Mouse (Mus musculus): Measurements from ENCODE around the gene Cpne8.

The Cpne8 gene

GRCm38 (mm10) chr15:90678985-90679759 lies at the start of gene Cpne8:
Gene Cpne8, minus strand, starts transcription at chr15:90679432.
- DNase-seq (ENCODE audit: low spot score): no peak

GRCm38 (mm10) chr15:90717717-90718116 lies 38.5 kb upstream of the Cpne8 start:
- DNase-seq (ENCODE audit: low spot score): no peak

GRCm38 (mm10) chr15:90709296-90709695 lies 30.1 kb upstream of the Cpne8 start:
- DNase-seq (ENCODE audit: low spot score): no peak

- DNase-seq (ENCODE audit: low spot score): no peak
These were observed 25.1 kb upstream of the Cpne8 start for GRCm38 (mm10) chr15:90704314-90704713.

GRCm38 (mm10) chr15:90703502-90704232 lies 24.4 kb upstream of the Cpne8 start:
- DNase-seq (ENCODE audit: low spot score): no peak

DNA sequence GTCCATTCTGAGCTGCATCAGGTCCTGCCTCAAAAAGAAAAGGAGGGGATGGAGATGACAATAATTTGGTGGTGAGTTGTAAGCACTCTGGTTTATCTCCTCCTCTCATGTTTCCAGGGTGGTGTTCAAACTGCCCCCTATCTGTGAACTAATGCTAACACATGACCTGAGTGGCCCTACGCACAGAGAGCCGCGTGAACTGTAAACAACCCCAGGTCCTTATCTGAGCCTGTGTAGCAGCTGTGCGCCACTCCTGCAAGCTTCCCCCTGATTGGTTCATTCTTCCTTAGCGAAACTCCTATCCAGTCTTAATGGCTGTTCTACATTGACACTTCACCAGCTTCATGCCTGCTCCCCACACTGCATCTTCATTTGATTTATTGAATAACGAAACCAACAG lies 7.5 kb upstream of the Cpne8 start:
- no peak for DNase-seq (ENCODE audit: low spot score)

DNA sequence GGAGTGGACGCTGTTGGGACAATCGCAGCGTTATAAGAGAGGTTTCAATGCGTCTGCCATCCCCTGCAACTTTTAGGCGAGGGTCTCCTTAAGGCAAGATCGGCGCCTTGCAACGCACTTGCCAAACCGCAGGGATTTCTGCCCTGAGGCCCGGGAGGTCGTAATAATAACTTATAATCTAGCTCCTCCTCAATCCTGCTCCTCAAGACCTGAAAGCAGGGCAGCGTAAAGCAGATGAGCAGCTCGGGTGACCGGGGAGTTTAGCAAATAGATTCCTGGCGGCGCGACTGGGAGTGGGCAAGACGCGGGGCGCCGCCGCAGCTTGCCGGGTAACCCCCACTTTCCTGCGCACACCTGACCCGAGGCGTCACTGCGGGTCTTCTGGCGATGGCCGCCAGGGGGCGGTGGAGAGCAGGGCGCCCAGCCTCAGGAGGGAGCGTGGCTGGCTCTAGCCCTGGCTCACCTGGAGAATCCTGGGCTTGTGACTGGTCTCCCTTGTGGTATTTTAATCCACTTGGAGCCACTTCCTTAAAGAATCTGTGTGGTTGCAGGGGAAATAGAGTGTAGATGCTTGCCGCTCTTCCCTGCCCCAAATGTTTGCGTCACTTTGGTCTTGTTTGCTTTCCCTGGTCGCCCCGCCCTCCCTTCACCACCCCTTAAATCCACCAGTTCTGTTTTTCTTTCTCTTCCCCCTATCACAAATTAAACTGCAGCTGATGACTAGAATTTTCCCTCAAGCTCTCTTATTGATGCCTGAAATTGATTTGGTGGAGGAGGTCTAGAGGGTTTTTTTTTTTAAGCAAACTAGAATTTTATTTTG lies 738 bp upstream of the Cpne8 start:
- peak; percentile 18 for DNase-seq (ENCODE audit: low spot score)

DNA sequence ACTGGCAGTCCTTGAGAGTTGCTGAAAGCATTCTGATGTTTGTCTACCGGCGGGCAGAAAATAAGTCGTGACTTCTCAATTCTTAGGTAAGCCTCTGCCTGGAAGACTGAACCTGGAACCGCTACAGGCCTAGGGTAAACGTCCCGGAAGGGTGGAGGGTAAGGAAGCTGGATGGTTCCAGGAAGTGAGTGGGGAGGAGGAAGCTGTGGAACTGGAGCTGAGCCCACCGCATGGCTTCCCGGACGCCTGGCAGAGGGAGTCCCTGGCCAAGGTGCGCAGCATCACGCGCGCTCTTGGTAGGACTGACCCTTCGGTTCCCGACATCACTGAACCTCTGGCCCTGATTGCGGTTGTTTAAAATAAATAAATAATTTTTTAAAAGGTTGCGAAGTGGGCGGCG lies 744 bp downstream of the Cpne8 start:
- no peak for DNase-seq (ENCODE audit: low spot score)

DNA sequence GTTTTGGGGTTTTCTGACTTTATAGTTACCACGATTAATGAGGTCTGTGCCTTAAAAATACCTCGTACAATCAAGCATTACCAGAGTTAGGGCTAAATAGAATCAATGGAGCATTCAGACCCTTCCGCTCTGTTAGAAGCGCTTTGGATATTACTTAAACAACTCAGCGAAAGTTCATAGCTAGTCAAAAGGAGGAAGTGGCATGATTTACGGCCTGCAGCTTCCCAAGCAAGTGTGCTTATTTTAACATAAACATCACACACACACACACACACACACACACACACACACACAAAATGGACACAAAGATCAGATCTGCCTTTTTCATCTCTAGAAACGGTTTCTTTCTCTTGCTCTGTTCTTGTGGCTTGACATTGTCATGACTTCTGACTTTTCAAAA lies 9.7 kb downstream of the Cpne8 start:
- DNase-seq (ENCODE audit: low spot score): no peak

DNA sequence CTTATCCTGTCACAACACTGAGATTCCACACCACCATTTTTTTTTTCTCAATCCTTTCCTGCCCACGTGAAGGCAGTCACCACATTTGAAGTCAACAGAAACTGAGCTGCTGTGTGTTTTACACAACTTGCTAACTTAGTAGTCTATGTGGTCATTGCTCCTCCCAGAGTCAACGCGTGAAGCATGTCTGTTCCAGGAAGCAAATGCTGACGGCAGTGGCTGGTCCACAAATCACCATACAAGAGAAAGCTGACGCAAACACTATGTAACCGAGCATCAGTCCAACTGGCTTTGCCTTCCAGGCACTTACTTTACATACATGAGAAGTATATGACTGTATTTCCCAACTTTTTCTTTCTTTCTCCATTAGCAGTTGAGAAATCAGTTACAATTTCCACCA lies 12.3 kb downstream of the Cpne8 start:
- DNase-seq (ENCODE audit: low spot score): no peak

- no peak for DNase-seq (ENCODE audit: low spot score)
These were observed 14.6 kb downstream of the Cpne8 start for GRCm38 (mm10) chr15:90664615-90665014.

GRCm38 (mm10) chr15:90663631-90664030 lies 15.6 kb downstream of the Cpne8 start:
- no peak for DNase-seq (ENCODE audit: low spot score)

DNA sequence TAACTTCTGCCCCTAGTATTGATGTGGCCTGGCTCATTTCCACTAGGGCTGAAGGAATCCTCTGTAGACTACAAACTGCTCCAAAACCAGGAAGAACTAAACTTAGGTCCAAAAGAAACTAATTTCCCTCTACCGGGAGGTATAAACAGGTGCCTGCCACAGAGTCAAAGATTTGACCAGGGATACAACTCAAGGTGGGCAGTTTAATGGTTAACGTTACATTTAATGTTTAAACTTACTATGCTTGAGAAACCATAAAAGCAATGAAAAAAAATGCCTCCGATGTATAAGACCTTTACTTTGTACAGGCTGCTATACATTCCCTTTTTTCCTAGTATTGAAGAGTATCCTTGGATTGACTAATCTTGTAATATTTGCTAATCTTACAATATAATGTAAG lies 18.5 kb downstream of the Cpne8 start:
- no peak for DNase-seq (ENCODE audit: low spot score)

- no peak for DNase-seq (ENCODE audit: low spot score)
These were observed 21.2 kb downstream of the Cpne8 start for GRCm38 (mm10) chr15:90658053-90658452.

- peak; percentile 33 for DNase-seq (ENCODE audit: low spot score)
These were observed 22.7 kb downstream of the Cpne8 start for GRCm38 (mm10) chr15:90656521-90656920.

GRCm38 (mm10) chr15:90647011-90647577 lies 32.1 kb downstream of the Cpne8 start:
- no peak for DNase-seq (ENCODE audit: low spot score)

GRCm38 (mm10) chr15:90646326-90646725 lies 32.9 kb downstream of the Cpne8 start:
- DNase-seq (ENCODE audit: low spot score): no peak

- no peak for DNase-seq (ENCODE audit: low spot score)
These were observed 33.4 kb downstream of the Cpne8 start for GRCm38 (mm10) chr15:90645828-90646227.

DNA sequence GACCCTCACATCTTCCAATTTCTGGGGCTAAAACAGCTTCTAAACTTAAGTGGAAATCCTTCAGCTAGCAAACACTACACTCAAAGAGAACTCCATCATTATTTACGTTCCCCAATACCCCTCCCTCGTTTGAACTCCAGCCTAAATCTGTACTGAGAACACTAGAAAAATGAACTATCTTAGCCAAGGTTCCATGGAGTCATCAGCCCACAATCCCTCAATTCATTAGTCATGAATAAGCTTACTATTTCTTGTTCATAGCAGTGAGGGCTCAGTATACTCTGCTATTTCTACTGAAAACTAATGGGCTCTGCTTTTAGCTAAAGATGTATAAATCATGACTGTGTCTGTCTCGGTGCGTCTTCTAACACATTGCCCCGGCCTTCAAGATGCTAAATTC lies 55.0 kb downstream of the Cpne8 start:
- no peak for DNase-seq (ENCODE audit: low spot score)

DNA sequence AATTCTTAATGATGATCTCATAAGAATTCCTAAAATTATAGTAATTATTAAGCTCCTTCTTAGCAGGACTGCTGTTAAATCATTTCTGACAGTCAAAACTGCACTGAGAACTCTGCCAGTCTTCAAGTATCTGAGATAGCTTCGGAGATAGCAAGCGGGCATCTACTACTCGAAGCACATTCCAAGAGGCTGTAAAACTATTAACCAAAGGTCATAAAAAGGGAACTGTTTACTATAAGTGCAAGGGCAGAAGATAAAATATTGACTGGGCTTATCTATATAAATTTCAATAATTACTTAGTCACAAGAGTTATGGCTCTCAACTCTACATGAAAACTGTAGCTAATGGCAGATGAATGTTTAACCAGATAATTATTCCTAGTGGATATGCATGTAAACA lies 57.2 kb downstream of the Cpne8 start:
- DNase-seq (ENCODE audit: low spot score): no peak

DNA sequence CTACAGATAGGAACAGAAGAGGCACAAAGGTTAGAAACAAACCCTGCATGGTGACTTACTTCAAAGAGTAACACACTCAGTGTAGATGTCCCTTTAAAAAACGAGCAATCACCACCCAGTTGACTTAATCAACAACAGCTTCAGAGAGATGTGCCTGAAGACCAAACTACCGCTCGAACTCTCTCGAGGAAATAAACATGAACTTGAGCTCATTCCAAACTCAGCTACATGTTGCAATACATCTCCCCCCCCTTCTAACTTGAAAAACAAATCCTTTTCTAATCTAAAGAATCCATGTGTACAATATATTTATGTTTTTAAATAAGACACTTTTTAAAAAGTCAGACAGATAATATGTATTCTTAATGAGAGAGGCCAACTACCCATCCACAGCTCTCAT lies 59.5 kb downstream of the Cpne8 start:
- DNase-seq (ENCODE audit: low spot score): no peak

- no peak for DNase-seq (ENCODE audit: low spot score)
These were observed 63.0 kb downstream of the Cpne8 start for GRCm38 (mm10) chr15:90616116-90616798.
